8 mouse cellular contexts compared by ENCODE assay signal in the genomic region with DNA sequence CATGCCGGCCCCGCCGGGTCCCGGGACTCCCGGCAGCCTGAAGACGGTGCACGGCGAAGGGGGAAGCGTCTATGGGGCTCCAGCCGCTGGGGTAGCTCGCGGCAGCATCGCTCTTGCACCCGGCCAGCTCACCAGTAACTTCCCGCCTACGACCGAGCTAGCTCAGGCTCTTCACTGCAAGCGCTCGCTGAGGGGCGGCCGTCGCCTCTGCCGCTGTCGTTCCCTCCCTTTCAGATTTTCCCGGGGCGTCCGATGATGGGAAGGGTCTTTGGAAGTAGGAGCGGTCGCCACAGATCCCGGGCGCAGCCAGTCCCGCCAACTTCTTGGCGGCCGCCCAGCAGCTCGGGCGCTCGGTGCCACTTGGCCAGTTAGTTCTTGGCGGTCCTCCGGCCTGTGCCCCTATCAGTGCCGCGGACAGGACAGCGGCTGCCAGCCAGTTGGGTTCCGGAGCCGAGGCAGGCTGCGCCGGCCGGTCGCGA. TPM values are rescaled to one million over a fixed set of nuclear protein-coding genes. Genes with fewer than 3 reads are reported as not detected.
A peak's percentile ranks its signal among the peaks of the same experiment; 100 is the strongest.
DNase-seq lines count a peak whose midpoint lies in the region; ATAC-seq and TF ChIP-seq lines count a peak whose summit lies in the region.

No protein-coding gene starts in this region.

- under 1% methylated on average over 49 of the region's 49 CpGs for WGBS in hindbrain, postnatal 0 days
- WGBS in spleen, adult 2 months, result under 1% methylated on average over 48 of the region's 49 CpGs

- H3K27ac ChIP-seq in hindbrain, postnatal 0 days, result peak overlapping the region; percentile 90
- H3K27ac ChIP-seq in spleen, adult 2 months (ENCODE audit: insufficient read depth, low read length), result peak overlapping the region; percentile 59

- H3K9me3 ChIP-seq in hindbrain, postnatal 0 days (ENCODE audit: low read length), result no peaks in the 10 kb centered on the region

- H3K4me3 ChIP-seq in hindbrain, postnatal 0 days (ENCODE audit: low read length), result peak overlapping the region; percentile 65
- H3K4me3 ChIP-seq in spleen, adult 2 months (ENCODE audit: extremely low read depth, insufficient read depth, insufficient read length), result peak overlapping the region; percentile 74

- peak overlapping the region; percentile 73 for H3K9ac ChIP-seq in hindbrain, postnatal 0 days (replicated peaks; ENCODE audit: low read length)

- H3K4me1 ChIP-seq in hindbrain, postnatal 0 days (ENCODE audit: insufficient read depth, low read length), result no peaks in the 10 kb centered on the region
- H3K4me1 ChIP-seq in spleen, adult 2 months (ENCODE audit: control insufficient read depth, insufficient read depth, insufficient read length), result no peaks in the 10 kb centered on the region; the same call in 1 of the 2 replicates

- intact Hi-C loops in gastrocnemius, postnatal 14 days (cut with DNase I; ENCODE audit: low total_unique reads), result no loop called here
- intact Hi-C loops in left cerebral cortex, postnatal 4 days (cut with DNase I), result loop anchor here (5.0 to 10.0 kb wide), 2 partner anchors 189 to 319 kb away; no protein-coding TSS in a partner anchor

- ATAC-seq in common myeloid progenitor, adult 5-6 weeks (replicated peaks; ENCODE audit: low read depth, poor library complexity, severe bottlenecking), result peak; percentile 30
- ATAC-seq in hindbrain, postnatal 0 days, result peak; percentile 51
- ATAC-seq in megakaryocyte-erythroid progenitor cell, adult 5-6 weeks (replicated peaks; ENCODE audit: low FRiP score, low TSS enrichment, poor library complexity, severe bottlenecking), result peak; percentile 42

- TF ChIP-seq POLR2A in spleen, adult 2 months (IDR thresholded peaks at IDR 0.05; ENCODE audit: low read depth, low read length), result no peak

- peak overlapping the region; percentile 83 for H3K4me2 ChIP-seq in hindbrain, postnatal 0 days (ENCODE audit: low read depth, low read length)

- peak; percentile 11 to 72 for DNase-seq in urinary bladder, adult 18-20 months (ENCODE audit: low spot score in 2 of 2)
- DNase-seq in urinary bladder, postnatal 14 days (ENCODE audit: low spot score), result no peak
- DNase-seq in gastrocnemius, postnatal 14 days, result peak; percentile 68
- DNase-seq in hindbrain, postnatal 0 days (ENCODE audit: low spot score), result peak; percentile 57
- DNase-seq in left cerebral cortex, postnatal 4 days, result peak; percentile 78
- DNase-seq in spleen, adult 2 months (ENCODE audit: low read depth in 1 of 2, low spot score in 2 of 2), result peak in 1 of 2 experiments; percentile 47

- H3K27me3 ChIP-seq in hindbrain, postnatal 0 days (ENCODE audit: insufficient read depth, low read length), result peaks cover 13% of the 10 kb centered on the region; the same call in 1 of the 2 replicates
- H3K27me3 ChIP-seq in spleen, adult 2 months (ENCODE audit: control insufficient read depth, insufficient read depth, low read length), result no peaks in the 10 kb centered on the region

- no peak for TF ChIP-seq CTCF in hindbrain, postnatal 0 days (IDR thresholded peaks at IDR 0.05; ENCODE audit: low read depth)
- no peak for TF ChIP-seq CTCF in spleen, adult 2 months (IDR thresholded peaks at IDR 0.05; ENCODE audit: extremely low read depth, insufficient read depth, insufficient read length, insufficient replicate concordance)

- no peaks in the 10 kb centered on the region for H3K36me3 ChIP-seq in hindbrain, postnatal 0 days (ENCODE audit: insufficient read depth, low read length)
- no peaks in the 10 kb centered on the region for H3K36me3 ChIP-seq in spleen, adult 2 months (ENCODE audit: control insufficient read depth, insufficient read depth, low read length)

RNA-seq across cellular contexts. Expression of gene Cdkn2c, which starts 1.0 kb away (rescaled TPM):
- 33.9 and 36.8 TPM in 2 replicates for total RNA-seq in common myeloid progenitor, adult 5-6 weeks (2017)
- 10 to 100 TPM; 12.2 to 12.4 TPM for total RNA-seq in gastrocnemius, postnatal 14 days (2021)
- total RNA-seq in hindbrain, postnatal 0 days (2014; rRNA removed), result 9.6 and 14.3 TPM in 2 replicates
- polyA plus RNA-seq in hindbrain, postnatal 0 days (2015; fragmentation: Nextera tagmentation; extraction: Ambion mirVana), result 6.2 and 6.3 TPM in 2 replicates
- 10 to 100 TPM in 1 of 2 experiments, 1 to 10 TPM in 1; 8.1 to 10.4 TPM for total RNA-seq in left cerebral cortex, postnatal 4 days (2021)
- 25.1 and 29.1 TPM in 2 replicates for total RNA-seq in megakaryocyte-erythroid progenitor cell, adult 5-6 weeks (2014; fragmentation: Nextera tagmentation)
- total RNA-seq in megakaryocyte-erythroid progenitor cell, adult 5-6 weeks (2017), result 32.2 and 32.7 TPM in 2 replicates
- polyA plus RNA-seq in spleen, adult 2 months (2012; rRNA removed), result 6.2 and 10.4 TPM in 2 replicates

RNA-seq across cellular contexts. Expression of gene Faf1, which starts 10.4 kb away (rescaled TPM):
- 59.8 and 74.9 TPM in 2 replicates for total RNA-seq in common myeloid progenitor, adult 5-6 weeks (2017)
- 10 to 100 TPM; 23.1 to 23.6 TPM for total RNA-seq in gastrocnemius, postnatal 14 days (2021)
- 38.2 and 40.5 TPM in 2 replicates for total RNA-seq in hindbrain, postnatal 0 days (2014; rRNA removed)
- polyA plus RNA-seq in hindbrain, postnatal 0 days (2015; fragmentation: Nextera tagmentation; extraction: Ambion mirVana), result 29.6 and 30.1 TPM in 2 replicates
- total RNA-seq in left cerebral cortex, postnatal 4 days (2021), result 10 to 100 TPM; 43.6 TPM
- total RNA-seq in megakaryocyte-erythroid progenitor cell, adult 5-6 weeks (2014; fragmentation: Nextera tagmentation), result 36.9 and 45.3 TPM in 2 replicates
- 45.1 and 94.8 TPM in 2 replicates for total RNA-seq in megakaryocyte-erythroid progenitor cell, adult 5-6 weeks (2017)
- polyA plus RNA-seq in spleen, adult 2 months (2012; rRNA removed), result 3.5 and 5.3 TPM in 2 replicates
